Mouse (Mus musculus) thymus, adult 2 months (tissue): ENCODE measurements around the gene Slc12a4.

ENCODE experiments used
- CTCF ChIP-seq: fragments of 200-500 bp; IDR thresholded peaks from 2 replicates; pipeline ENCODE4 v1.5.1; 2012; ENCODE audit warnings: mild to moderate bottlenecking, control low read depth, low read length, moderate library complexity, borderline replicate concordance; ENCODE audit not compliant: control insufficient read depth, poor library complexity, insufficient read depth; ENCODE audit errors: extremely low read depth
- POLR2A ChIP-seq: fragments of 200-500 bp; IDR thresholded peaks from 2 replicates; pipeline ENCODE4 v1.6.1; 2012; ENCODE audit warnings: mild to moderate bottlenecking, low read length, control low read depth, moderate library complexity; ENCODE audit not compliant: control insufficient read depth, poor library complexity, insufficient read depth; ENCODE audit errors: extremely low read depth

- TF ChIP-seq POLR2A, result no peak
- TF ChIP-seq CTCF, result peak; percentile 89
These were observed 35.3 kb downstream of the Slc12a4 start for GRCm38 (mm10) chr8:105930602-105931001.
